Mouse (Mus musculus) c-Kit-negative CD71-positive TER-119-positive erythroid progenitor cells, embryonic 14.5 days (primary cell): ENCODE results near the gene Mrps21.
"Not testable (repeated sequence)": the region's sequence is repeated elsewhere in the genome, so short reads cannot be mapped to it uniquely, and the experiment has no call there.

Experiments used
- DNase-seq: peaks from one replicate; pipeline ENCODE4 v3.0.0-alpha.2; 2013; ENCODE audit warnings: low read depth, low spot score

Gene Mrps21

DNA sequence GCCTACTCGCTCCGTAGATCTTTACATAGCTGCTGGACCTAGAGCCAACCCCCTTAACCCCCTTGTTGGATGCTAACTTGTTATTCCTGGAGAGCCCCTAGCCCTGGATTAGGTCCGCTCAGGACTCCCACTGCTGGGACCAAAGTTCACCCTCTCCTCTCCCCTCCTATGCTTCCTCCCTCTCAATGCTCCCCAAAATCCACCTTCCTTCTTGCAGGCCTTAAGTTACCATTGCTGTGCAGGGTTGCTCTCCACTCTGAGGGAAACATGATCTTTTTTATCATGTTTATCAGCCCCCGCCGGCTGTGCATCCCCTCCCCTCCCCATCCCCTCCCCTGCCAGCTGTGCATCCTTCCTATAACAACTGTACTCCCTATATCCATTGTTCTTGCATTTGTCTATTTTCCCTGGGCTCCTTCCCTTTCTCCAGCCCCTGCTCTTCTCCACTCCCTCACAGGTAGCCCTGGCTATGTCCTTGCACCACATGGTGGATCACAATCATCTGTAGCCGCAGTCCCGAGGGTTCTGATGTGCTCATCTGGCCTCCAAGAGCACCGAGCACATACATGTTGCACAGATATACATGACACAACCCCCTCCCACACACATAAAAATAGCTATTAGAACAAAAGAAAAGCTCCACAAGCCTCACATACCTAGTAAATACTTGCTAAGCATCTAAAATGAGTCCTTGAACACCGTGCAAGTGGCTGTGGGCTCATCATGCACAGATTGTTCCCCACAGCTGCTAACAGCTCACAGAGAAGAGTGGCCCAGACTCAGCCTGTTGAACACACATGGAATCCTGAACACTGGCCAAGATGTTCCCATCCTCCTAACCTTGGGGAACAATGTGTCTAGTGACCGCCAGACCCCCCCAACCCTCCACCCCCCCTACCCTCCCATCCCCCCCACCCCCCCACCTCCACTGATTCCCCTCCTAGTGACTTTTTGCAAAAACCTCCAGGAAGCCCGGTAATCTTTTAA is 21.0 kb upstream of the Mrps21 start:
- no peak for DNase-seq

DNA sequence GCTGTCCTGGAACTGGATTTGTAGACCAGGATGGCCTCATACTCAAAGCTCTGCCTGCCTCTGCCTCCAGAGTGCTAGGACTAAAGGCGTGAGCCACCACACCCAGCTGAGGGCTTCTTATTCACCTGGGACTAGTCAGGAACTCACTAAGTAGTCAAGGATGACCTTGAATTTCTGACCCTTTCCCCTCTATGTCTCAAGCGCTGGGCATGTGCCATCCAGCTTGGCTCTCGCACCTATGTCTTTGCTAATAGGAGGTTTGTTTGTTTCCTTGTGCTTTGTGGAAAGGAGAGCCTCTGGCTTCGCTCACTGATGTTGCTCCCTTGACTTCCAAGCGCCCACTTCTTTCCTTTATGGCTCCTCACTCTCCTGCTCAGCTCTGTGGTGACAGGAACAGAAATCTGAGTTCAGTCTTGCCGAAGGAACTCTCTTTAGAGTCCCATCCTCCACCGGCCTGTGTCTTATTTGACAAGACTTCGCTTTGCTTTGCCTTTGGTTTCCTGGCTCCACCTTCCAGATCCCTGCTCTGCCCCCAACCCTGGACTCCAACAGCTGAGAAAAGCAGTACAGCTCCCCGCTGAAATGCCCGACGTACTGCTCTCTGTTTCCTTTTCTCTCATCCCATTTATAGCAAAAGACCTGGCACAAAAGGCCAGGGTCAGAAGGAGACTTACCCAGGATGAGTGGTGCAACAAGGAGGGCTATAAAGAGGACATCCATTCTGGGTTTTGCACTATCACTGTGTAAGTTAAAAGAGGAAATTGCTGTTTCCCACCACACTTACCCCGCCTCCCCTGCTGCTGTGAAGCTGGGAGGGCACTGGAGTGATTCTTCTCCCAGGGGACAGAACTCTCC is 20.1 kb upstream of the Mrps21 start, which contains the start of gene BC028528:
BC028528 (minus strand) TSS at position 795 of the 855 bp plus-strand sequence.
- no peak for DNase-seq

DNA sequence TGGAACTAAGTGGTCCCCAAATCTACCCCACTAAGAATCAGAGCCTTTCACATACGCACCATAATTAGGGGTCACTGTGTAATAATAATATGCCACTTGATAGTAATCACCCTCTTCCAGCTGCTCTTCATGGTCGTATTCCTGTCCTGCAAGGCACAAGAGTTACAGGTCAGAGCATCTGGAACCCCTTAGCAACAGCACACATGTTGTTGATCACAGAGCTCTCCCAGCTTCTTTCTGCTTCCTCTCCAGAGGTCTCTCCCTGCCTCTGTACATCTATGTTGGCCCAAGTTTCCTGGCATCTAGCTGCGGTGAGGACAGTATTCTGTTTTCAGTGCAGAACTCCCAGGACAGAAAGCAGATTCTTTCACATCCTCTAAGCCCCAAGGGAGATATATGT is 18.3 kb upstream of the Mrps21 start:
- DNase-seq, result no peak

DNA sequence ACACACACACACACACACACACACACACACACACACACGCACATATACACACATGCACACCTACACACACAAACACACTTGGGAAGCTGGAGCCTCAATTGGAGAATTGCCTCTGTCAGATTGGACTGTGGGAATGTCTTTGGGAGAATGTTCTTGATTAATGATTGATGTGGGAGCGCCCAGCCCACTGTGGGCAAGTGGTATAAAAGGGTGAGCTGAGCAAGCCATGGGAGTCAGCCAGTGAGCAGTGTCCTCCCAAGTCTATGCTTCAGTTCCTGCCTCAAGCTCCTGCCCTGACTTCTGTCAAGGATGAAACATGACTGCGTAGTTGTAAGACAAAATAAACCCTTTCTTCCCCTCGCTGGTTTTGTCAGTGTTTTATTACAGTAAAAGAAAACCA is 16.3 kb upstream of the Mrps21 start:
- no peak for DNase-seq

DNA sequence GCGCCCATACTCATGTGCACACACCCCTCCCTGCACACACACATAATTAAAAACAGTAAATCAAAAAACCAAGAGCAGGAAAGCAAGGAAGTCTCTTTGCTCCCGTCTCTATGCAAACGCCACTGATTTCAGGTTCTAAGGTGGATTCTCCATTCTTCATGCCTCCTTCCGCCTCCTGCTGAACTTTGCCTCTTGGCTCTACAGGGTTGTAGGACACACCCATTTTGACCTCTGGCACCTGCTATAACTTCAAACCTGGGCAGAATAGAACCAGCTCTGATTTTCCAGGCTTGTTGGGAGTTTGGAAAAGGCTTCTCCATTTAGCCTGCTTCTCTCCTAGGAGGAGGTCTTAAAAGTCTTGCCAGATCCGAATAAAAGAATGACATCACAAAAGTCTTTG is 13.1 kb upstream of the Mrps21 start:
- no peak for DNase-seq

DNA sequence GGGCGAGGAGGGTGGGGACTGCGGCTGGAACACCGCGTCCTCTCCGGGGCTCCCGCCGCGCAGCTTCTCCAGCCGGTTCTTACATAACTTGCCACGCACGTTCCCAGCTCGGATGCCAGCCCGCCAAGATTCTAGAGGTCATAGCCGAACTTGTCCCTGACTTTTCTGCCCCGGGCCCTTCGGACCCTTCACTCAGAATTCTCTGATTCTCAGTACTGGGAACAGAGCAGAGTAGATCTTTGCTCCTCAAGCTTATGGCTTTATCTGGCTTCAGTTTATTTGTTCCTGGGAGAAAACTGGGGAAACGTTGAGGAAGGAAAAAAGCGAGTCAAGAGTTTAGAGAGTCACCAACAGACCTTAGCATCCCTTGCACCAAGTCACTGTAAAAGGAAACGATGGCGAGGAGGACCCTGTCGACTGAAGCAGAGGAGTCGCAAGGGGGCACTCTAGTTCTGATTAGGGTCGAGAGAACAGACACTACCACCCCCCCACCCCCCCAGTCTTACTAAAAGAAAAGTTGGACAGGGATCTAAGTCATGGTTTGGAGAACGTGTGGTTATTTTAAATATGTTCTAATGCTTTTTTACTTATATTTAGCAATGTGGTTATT is 11.6 kb upstream of the Mrps21 start:
- DNase-seq, result no peak

DNA sequence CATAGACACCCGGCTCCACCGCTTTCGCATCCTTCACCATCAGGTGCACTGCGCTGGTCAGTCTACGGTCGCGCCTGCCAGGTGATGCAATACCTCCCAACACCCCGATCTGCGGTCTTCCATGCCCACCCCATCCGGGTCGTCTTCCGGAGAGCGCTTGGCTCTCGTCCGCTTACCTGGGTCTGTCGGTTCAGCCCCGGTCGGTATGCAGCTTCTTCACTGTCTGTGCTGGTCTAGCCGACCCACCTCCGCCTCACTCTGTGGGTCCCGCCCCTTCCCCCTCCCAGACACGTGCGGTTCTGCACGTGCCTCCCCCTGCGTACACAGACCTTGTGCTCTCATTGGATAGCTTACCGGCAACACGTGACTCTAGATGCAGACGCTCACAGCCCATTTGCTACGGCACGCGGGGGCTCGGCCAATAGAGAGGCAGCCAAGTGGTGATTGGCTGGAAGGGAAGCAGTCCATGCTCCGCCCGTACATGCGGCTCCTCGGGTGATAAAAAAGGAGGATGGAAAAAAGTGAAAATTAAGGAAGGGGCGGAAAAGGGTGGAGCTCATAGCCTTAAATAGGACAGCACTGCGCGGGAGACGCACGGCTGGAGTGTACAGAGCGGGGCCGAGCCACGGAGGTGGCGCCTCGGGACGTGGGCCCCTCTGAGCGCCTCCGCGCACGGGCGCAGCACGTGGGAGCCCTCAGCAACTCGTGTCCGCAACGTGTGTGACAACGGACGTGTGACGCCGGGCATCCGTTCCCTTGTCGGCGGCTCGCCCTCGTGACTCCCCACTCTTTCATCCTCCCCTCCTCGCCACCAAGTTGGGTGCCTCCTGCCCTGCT is 10.9 kb upstream of the Mrps21 start, which contains the start of gene Ciart:
Ciart (minus strand) TSS at position 273 of the 837 bp plus-strand sequence.
- peak; percentile 48 for DNase-seq

DNA sequence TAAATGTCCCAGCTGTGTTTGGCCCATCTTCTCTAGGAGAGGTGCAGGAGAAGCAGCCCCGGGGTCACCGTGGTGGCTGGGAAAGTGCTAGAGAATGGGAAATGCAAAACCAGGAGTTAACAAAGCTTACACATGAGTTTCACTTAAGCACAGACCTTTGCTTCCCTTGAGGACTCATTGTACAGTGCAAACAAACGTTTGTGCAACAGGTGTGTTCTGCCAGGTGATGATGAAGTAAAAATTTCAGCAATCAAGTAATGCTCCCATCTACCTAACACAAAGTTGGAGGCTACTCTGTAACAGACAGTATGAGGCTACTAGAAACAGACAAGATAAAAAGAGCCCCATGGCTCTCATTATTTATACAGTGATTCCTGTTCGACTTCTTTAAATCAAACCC is 7.7 kb upstream of the Mrps21 start:
- DNase-seq, result no peak

DNA sequence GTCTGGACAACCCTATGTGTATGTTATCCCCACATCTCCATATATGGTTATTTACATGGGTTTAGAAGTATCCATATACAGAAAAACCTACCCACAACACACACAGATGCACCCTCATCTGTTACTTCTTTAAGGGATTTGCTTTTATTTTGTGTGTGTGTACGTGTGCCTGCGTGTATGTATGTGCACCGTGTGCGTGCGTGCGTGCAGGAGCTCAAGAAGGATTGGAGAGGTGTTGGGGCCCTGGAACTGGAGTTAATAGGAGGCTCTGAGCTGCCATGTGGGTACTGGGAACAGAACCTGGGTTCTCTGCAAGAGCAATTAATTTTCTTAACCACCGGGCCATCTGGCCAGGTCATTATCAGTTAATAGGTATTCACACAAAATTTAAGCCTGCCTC is 729 bp upstream of the Mrps21 start:
- no peak for DNase-seq

DNA sequence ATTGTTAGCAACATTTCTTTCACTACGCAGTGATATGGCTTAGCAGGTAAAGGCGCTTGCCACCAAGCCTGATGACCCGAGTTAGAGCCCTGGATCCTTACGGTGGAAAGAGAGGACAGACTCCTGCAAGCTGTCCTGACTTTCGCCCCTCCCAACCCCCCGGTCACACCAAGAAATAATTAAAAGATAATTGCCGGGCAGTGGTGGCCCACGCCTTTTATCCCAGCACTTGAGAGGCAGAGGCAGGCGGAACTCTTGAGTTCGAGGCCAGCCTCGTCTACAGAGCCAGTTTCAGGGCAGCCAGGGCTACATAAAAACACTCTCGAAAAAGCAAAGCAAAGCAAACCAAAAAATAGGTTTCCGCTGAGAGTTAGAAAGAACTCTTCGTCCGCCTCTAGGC is 343 bp downstream of the Mrps21 start:
- no peak for DNase-seq

DNA sequence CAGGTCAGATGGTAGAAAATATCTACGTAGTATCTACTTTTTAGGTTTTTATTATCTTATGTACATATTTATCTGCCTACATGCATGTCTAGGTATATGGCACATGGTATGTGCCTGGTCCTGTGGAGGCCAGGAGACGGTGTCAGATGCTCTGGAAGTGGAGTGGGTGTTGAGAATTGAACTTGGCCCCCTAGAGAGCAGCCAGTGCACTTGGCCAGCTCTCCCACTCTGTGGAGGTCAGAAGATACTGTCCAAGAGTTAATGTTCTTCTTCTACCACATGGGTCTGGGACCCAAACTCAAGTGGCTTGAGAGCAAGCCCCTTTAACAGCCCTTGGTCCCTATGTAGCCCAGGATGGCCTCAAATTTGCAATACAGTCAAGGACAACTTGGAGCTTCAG is 3.9 kb downstream of the Mrps21 start:
- no peak for DNase-seq

DNA sequence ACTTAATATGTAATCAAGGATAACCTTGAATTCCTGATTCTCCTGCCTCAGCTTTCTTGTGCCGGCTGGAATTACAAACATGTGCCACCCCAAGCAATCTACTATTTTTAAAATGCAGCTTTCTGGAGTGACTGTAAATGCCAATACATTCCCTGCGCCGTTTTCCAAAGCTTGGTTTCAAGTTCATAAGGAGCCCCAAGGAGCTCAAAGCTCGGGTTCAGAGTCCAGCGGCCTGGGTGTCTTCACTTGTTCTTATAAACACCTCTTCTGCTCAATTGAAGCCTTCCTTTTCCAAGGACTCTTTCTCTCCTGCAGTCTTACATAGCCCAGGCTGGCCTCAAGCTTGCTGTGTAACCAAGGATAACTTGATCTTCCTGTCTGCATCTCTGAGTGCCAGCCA is 5.2 kb downstream of the Mrps21 start:
- no peak for DNase-seq

DNA sequence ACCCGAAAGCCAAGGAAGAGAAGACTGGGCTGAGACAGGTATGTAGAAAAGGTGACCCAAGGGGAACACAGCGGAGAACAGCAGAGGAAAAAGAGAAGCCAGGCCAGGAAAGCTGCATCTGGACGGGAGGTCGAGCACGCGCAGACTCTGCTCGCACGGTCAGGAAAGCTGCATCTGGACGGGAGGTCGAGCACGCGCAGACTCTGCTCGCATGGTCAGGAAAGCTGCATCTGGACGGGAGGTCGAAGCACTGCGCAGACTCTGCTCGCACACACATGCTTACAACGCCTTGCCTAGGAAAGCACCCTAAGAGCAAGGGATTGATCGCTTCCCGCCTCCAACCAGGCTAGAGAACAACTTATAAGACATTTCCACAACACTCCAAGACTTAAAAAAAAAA is 5.7 kb downstream of the Mrps21 start:
- no peak for DNase-seq

DNA sequence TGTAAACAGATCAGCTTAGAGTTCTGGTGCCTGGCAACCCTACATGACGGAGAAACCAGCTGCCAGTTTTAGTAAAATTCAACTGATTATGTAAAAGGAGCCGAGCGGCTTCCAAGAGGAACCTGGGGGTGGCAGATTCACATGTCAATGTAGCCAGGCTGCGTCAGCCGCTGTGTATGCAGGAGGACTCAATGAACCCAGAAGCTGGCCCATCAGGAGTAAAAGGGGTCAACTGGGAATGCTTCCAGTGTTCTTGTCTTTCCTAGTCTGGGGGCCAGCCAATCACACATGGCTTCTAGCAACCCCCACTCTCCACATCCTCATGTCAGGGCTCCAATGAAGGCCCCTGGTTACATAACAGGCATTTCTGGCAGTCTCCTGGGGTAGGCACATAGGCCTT is 6.3 kb downstream of the Mrps21 start:
- no peak for DNase-seq

DNA sequence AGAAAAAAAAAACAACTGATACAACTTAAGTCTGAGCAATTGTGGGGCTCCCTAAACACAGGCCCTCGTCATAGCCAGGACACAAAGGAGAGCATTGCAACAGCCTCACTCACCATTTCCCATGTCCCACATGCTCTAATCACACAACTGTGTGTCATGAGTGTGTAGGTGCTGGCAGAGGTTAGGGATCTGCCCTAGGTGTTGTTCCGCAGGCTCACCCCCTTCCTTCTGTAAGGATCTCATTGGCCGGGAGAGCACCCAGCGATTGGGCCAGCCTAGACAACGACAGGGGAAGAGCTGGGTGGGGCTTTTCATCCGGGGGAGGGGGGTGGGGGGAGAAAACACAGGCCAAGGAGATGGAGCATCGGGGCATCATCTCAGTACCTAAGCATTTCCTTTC is 7.7 kb downstream of the Mrps21 start:
- DNase-seq, result no peak

DNA sequence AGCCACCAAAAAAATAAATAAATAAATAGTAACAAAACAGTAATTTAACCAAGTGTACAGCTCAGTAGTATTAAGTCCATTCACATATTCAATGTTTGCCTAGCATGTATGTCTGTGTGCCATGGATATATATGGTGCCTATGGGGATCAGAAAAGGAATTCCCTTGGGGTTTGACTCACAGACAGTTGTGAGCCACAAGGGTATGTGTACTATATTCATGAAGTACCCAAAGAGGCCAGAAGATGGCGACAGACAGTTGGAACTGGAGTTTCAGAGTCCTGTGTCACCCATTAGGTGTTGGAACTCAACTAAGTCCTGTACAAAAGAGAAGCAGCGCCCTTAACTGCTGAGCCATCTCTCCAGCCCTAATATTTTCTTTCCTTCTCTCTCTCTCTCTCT is 9.5 kb downstream of the Mrps21 start:
- DNase-seq, result peak; percentile 75

DNA sequence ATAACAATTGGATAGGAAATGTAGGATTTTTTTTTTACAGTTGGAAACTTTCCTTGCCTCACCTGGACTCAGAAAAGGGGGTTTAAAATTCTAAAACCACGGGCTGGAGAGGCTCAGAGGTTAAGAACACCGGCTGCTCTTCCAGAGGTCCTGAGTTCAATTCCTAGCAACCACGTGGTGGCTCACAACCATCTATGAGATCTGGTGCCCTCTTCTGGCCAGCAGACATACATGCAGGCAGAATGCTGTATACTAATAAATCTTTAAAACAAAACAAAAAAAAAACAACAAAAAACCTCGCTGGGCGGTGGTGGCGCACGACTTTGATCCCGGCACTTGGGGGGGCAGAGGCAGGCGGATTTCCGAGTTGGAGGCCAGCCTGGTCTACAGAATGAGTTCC is 10.1 kb downstream of the Mrps21 start:
- no peak for DNase-seq

DNA sequence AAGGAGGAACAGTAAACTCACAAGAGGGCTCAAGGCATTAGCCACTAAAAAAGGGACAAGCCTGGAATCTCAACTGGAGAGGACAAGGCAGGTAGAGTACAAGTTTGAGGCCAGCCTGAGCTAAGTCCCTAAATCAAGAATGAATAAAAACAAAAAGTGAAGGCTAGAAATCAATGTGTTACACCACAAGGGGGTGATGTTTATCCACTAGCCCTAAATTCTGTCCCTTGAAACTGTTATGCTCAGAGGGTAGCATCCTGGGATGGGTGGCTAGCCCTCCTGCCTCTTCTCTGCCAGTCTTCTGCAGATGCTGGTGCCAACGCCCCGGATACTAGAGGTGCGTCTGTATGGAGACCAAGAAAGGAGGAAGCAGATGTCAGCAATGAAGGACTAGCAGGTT is 11.0 kb downstream of the Mrps21 start:
- no peak for DNase-seq

DNA sequence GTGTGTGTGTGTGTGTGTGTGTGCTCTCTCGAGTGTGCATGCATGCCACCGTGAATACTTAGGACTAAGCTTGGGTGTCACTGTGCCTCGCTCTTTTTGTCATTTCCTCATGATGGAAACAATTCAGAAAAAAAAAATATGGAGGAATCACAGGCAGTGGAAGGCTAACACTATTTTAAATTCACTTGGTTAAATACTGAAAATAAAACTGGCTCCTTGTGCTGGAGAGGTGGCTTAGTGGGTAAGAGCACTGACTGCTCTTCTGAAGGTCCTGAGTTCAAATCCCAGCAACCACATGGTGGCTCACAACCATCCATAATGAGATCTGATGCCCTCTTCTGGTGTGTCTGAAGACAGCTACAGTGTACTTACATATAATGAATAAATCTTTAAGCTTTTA is 13.0 kb downstream of the Mrps21 start:
- DNase-seq, result not testable (repeated sequence)

DNA sequence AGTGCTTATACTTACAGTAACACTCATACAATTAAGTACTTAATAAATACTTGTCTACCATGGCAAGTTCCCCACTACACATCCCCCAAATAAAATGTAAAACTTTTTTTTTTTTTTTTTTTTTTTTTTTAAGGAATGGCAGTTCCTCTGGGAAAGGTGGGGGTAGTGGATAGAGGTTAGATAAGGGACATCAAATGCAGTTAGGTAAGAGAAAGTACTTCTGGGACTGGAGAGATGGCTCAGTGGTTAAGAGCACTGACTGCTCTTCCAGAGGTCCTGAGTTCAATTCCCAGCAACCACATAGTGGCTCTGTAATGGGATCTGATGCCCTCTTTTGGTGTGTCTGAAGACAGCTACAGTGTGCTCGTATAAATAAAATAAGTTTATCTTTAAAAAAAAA is 14.3 kb downstream of the Mrps21 start:
- DNase-seq, result not testable (repeated sequence)

DNA sequence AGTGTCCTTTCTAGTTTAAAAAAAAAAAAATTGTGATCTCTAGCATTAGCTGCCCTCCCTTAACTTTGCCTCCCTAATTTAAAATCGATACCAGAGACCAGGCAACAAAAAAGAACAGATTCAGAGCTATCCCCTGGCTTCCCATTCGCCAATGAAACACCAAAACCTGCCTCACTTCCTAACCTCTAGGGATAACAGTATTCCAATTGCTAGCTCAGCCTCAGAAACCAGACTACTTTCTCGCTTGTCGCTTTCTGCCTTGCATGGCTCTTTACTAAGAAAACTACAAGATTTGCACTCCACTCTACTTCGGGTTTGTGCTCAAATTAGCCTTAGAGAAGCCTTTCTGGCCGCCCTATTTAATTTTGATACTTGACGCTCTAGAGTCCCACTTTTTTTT is 15.2 kb downstream of the Mrps21 start:
- no peak for DNase-seq
